ENCODE assay signal across 16 mouse cellular contexts in the genomic region with DNA sequence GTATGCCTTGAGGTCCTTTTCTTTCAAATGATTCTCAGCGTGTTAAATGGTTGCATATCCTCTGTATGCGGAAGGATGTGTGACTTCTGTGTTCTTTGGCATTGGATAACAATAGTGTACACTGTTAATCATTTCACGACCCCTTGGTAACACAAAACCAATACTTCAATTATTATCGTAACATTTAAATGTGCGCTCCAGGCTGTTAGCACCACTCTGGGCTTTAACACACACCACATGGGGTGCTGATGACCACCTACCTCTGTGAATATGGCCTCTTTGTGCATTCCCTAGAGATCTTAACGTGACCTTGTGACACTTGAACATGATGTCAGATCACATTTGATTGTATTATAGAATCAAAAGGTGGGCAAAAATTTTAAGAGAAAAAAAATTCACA.
"Had no signal": no experiment of that assay in that cellular context is flagged by ENCODE, and none has a peak within 500 bp of the region (broad histone marks: within the 10 kb centered on the region; RNA-seq: fewer than 3 reads in every experiment).

No protein-coding gene starts in this region.

- H3K27ac ChIP-seq: left cerebral cortex, adult 2 months; liver, embryonic 13.5 days; neural tube, embryonic 12.5 days; neural tube, embryonic 15.5 days; stomach, embryonic 15.5 days had no signal

- H3K4me3 ChIP-seq: left cerebral cortex, adult 2 months; liver, embryonic 13.5 days; neural tube, embryonic 12.5 days; neural tube, embryonic 15.5 days; stomach, embryonic 15.5 days had no signal

- H3K4me1 ChIP-seq: liver, embryonic 13.5 days; neural tube, embryonic 12.5 days; stomach, embryonic 15.5 days had no signal

- H3K9me3 ChIP-seq: liver, embryonic 13.5 days; neural tube, embryonic 12.5 days; neural tube, embryonic 15.5 days; stomach, embryonic 15.5 days had no signal

- H3K36me3 ChIP-seq: liver, embryonic 13.5 days; neural tube, embryonic 12.5 days; neural tube, embryonic 15.5 days; stomach, embryonic 15.5 days had no signal

- H3K9ac ChIP-seq: liver, embryonic 13.5 days; neural tube, embryonic 12.5 days; neural tube, embryonic 15.5 days; stomach, embryonic 15.5 days had no signal

- DNase-seq: kidney, adult 18-20 months; kidney, adult 9 months; kidney, postnatal 25 days; layer of hippocampus, postnatal 36 days; liver, embryonic 13.5 days; lung, adult 2 months; lung, postnatal 14 days; lung, postnatal 4 days; right cerebral cortex, adult 18-20 months; right cerebral cortex, postnatal 14 days; spleen, adult 18-20 months; thymus, postnatal 36 days had no signal

- H3K27me3 ChIP-seq: liver, embryonic 13.5 days; neural tube, embryonic 12.5 days; neural tube, embryonic 15.5 days; stomach, embryonic 15.5 days had no signal

- H3K4me2 ChIP-seq: liver, embryonic 13.5 days; neural tube, embryonic 12.5 days; neural tube, embryonic 15.5 days; stomach, embryonic 15.5 days had no signal
